In the genomic region with DNA sequence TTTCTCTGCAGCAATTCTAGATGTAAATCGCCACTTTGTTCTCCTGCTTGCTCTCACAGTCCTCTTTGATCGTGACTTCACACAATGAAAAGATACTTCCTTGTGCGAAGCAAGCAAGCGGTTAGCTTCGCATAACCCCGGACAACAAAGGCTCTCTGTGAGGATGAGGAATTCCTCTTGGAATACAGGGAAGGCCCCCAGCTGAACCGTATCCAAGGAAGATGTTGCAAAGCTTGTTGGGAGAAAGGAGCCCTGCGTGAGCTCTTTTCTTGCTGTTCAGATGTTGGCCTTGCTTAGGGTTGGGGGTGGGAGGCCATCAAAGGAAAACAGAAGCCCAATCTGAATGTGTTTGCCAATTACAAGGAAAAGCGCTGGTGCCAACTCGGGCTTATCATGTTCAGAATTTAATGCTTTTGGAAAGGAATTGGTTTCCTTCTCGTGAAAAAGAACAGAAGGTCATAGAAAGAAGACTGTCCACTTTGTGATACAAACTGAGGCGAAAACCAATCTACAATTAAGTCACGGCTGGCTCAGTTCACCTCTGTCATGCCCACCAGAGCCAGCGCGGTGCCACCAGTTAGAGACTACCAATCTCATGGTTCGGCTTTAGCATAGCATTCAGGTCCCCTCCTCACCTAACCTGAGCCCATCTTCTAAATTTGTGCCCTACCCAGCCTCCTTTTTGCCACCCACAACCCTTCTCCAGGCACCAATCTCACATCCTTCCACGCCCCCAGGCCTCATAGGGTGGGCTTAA, we compare ENCODE assay signal across 10 mouse cellular contexts.
A peak's percentile ranks its signal among the peaks of the same experiment; 100 is the strongest.
DNase-seq lines count a peak whose midpoint lies in the region; ATAC-seq and TF ChIP-seq lines count a peak whose summit lies in the region.
"Had no signal": no experiment of that assay in that cellular context is flagged by ENCODE, and none has a peak within 500 bp of the region (broad histone marks: within the 10 kb centered on the region; RNA-seq: fewer than 3 reads in every experiment).

No protein-coding gene starts in this region.

- peaks cover 45% of the 10 kb centered on the region for H3K4me1 ChIP-seq in kidney, embryonic 16.5 days (ENCODE audit: insufficient read depth, low read length)
- peaks cover 9% of the 10 kb centered on the region for H3K4me1 ChIP-seq in embryonic facial prominence, embryonic 13.5 days
- H3K4me1 ChIP-seq in olfactory bulb, adult 2 months (ENCODE audit: control insufficient read depth, insufficient read depth, low read length), result no peaks in the 10 kb centered on the region
- H3K4me1 ChIP-seq in liver, postnatal 0 days (ENCODE audit: insufficient read depth), result peaks cover 7% of the 10 kb centered on the region; the same call in 1 of the 2 replicates
- H3K4me1 ChIP-seq in intestine, embryonic 16.5 days (ENCODE audit: control insufficient read depth, insufficient read depth, low read length), result peaks cover 12% of the 10 kb centered on the region

- no peak overlapping the region for H3K4me3 ChIP-seq in kidney, embryonic 16.5 days (ENCODE audit: low read length)
- H3K4me3 ChIP-seq in embryonic facial prominence, embryonic 13.5 days, result no peak overlapping the region
- no peak overlapping the region for H3K4me3 ChIP-seq in olfactory bulb, adult 2 months (ENCODE audit: insufficient read depth, low read depth, low read length)
- H3K4me3 ChIP-seq in liver, postnatal 0 days (ENCODE audit: low read depth, low read length), result no peak overlapping the region
- no peak overlapping the region for H3K4me3 ChIP-seq in intestine, embryonic 16.5 days (ENCODE audit: low read length)
- H3K4me3 ChIP-seq: heart, embryonic 15.5 days; liver, embryonic 13.5 days had no signal

- no peak for ATAC-seq in kidney, embryonic 16.5 days (ENCODE audit: low FRiP score, low TSS enrichment)
- ATAC-seq in embryonic facial prominence, embryonic 13.5 days (ENCODE audit: insufficient number of reproducible peaks, insufficient read depth, low FRiP score, low TSS enrichment, low read depth), result no peak
- no peak for ATAC-seq in liver, postnatal 0 days
- ATAC-seq in intestine, embryonic 16.5 days, result no peak

- H3K9me3 ChIP-seq in kidney, embryonic 16.5 days (ENCODE audit: low read length), result no peaks in the 10 kb centered on the region
- no peaks in the 10 kb centered on the region for H3K9me3 ChIP-seq in embryonic facial prominence, embryonic 13.5 days
- H3K9me3 ChIP-seq in liver, postnatal 0 days (ENCODE audit: low read length), result no peaks in the 10 kb centered on the region
- H3K9me3 ChIP-seq in intestine, embryonic 16.5 days (ENCODE audit: control insufficient read depth, low read length), result no peaks in the 10 kb centered on the region
- H3K9me3 ChIP-seq: heart, embryonic 15.5 days; liver, embryonic 13.5 days had no signal

- H3K27me3 ChIP-seq in kidney, embryonic 16.5 days (ENCODE audit: insufficient read depth, low read length), result no peaks in the 10 kb centered on the region
- H3K27me3 ChIP-seq in embryonic facial prominence, embryonic 13.5 days, result no peaks in the 10 kb centered on the region
- no peaks in the 10 kb centered on the region for H3K27me3 ChIP-seq in liver, postnatal 0 days (ENCODE audit: insufficient read depth, low read length)
- H3K27me3 ChIP-seq in intestine, embryonic 16.5 days (replicated peaks; ENCODE audit: control insufficient read depth, insufficient read depth, low read length), result no peaks in the 10 kb centered on the region
- H3K27me3 ChIP-seq: heart, embryonic 15.5 days; liver, embryonic 13.5 days had no signal

- no peak overlapping the region for H3K4me2 ChIP-seq in kidney, embryonic 16.5 days (replicated peaks; ENCODE audit: low read depth, low read length)
- H3K4me2 ChIP-seq in embryonic facial prominence, embryonic 13.5 days, result peak overlapping the region; percentile 2; the same call in 1 of the 2 replicates
- no peak overlapping the region for H3K4me2 ChIP-seq in liver, postnatal 0 days (ENCODE audit: low read depth, low read length)
- H3K4me2 ChIP-seq in intestine, embryonic 16.5 days (ENCODE audit: low read depth, low read length), result no peak overlapping the region
- H3K4me2 ChIP-seq: heart, embryonic 15.5 days; liver, embryonic 13.5 days had no signal

- 58% methylated on average over 17 of the region's 17 CpGs for WGBS in kidney, embryonic 16.5 days
- 46% methylated on average over 17 of the region's 17 CpGs for WGBS in embryonic facial prominence, embryonic 13.5 days
- WGBS in olfactory bulb, adult 2 months, result 41% methylated on average over 17 of the region's 17 CpGs
- WGBS in liver, postnatal 0 days (ENCODE audit: insufficient replicate concordance), result 80% methylated on average over 17 of the region's 17 CpGs
- WGBS in intestine, embryonic 16.5 days, result 67% methylated on average over 17 of the region's 17 CpGs

- no peak overlapping the region for H3K9ac ChIP-seq in kidney, embryonic 16.5 days (replicated peaks; ENCODE audit: low read length)
- H3K9ac ChIP-seq in embryonic facial prominence, embryonic 13.5 days, result no peak overlapping the region
- no peak overlapping the region for H3K9ac ChIP-seq in liver, postnatal 0 days (replicated peaks)
- no peak overlapping the region for H3K9ac ChIP-seq in intestine, embryonic 16.5 days (ENCODE audit: low read depth, low read length)
- H3K9ac ChIP-seq: heart, embryonic 15.5 days; liver, embryonic 13.5 days had no signal

- DNase-seq in kidney, postnatal 25 days, result no peak
- peak; percentile 19 to 31 for DNase-seq in layer of hippocampus, adult 8-10 months (ENCODE audit: low spot score in 2 of 2)
- no peak for DNase-seq in liver, postnatal 0 days
- no peak for DNase-seq in urinary bladder, adult 18-20 months (ENCODE audit: low spot score in 2 of 2)
- DNase-seq: liver, embryonic 13.5 days had no signal

- H3K27ac ChIP-seq in kidney, embryonic 16.5 days (ENCODE audit: low read length), result peak overlapping the region; percentile 28
- H3K27ac ChIP-seq in embryonic facial prominence, embryonic 13.5 days, result no peak overlapping the region
- H3K27ac ChIP-seq in olfactory bulb, adult 2 months (ENCODE audit: insufficient read depth, low read depth, low read length), result 0 out of 2 replicates have a peak overlapping the region, but pooled peaks have one; percentile 16
- H3K27ac ChIP-seq in liver, postnatal 0 days (ENCODE audit: low read depth), result no peak overlapping the region
- no peak overlapping the region for H3K27ac ChIP-seq in intestine, embryonic 16.5 days (ENCODE audit: low read length)
- H3K27ac ChIP-seq: heart, embryonic 15.5 days; liver, embryonic 13.5 days had no signal

- H3K36me3 ChIP-seq in kidney, embryonic 16.5 days (ENCODE audit: insufficient read depth, low read length), result no peaks in the 10 kb centered on the region
- H3K36me3 ChIP-seq in embryonic facial prominence, embryonic 13.5 days, result no peaks in the 10 kb centered on the region
- H3K36me3 ChIP-seq in liver, postnatal 0 days (replicated peaks; ENCODE audit: insufficient read depth, low read length), result no peaks in the 10 kb centered on the region
- H3K36me3 ChIP-seq in intestine, embryonic 16.5 days (ENCODE audit: control insufficient read depth, insufficient read depth, low read length), result no peaks in the 10 kb centered on the region
- H3K36me3 ChIP-seq: heart, embryonic 15.5 days; liver, embryonic 13.5 days had no signal

- no peak for TF ChIP-seq CTCF in olfactory bulb, adult 2 months (IDR thresholded peaks at IDR 0.05; ENCODE audit: insufficient read depth, low read depth, low read length)
- no peak for TF ChIP-seq CTCF in liver, postnatal 0 days (IDR thresholded peaks at IDR 0.05; ENCODE audit: low read depth)

- no peak for TF ChIP-seq EP300 in liver, postnatal 0 days (IDR thresholded peaks at IDR 0.05; ENCODE audit: low read depth)

- no peak for TF ChIP-seq POLR2A in olfactory bulb, adult 2 months (IDR thresholded peaks at IDR 0.05; ENCODE audit: insufficient read depth, low read depth, low read length)

Comparison
In these comparisons a context has a peak if more than half of its experiments do, and no peak if none do; other contexts are left out.
1. H3K27ac ChIP-seq: peak in kidney, embryonic 16.5 days (single experiment) and olfactory bulb, adult 2 months (single experiment); none in embryonic facial prominence, embryonic 13.5 days (single experiment), liver, postnatal 0 days (single experiment) and intestine, embryonic 16.5 days (single experiment).
2. DNase-seq: peak in layer of hippocampus, adult 8-10 months (2 of 2); none in kidney, postnatal 25 days (0 of 2), liver, postnatal 0 days (single experiment) and urinary bladder, adult 18-20 months (0 of 2).